Mouse (Mus musculus): ENCODE results near the gene Fam129b. TPM values are rescaled to one million over a fixed set of nuclear protein-coding genes. Genes with fewer than 3 reads are reported as not detected.
A peak's percentile ranks its signal among the peaks of the same experiment; 100 is the strongest.

The Fam129b gene
- total RNA-seq, 2 experiments from 2014 or later: 8.1 to 12.4 TPM

DNA sequence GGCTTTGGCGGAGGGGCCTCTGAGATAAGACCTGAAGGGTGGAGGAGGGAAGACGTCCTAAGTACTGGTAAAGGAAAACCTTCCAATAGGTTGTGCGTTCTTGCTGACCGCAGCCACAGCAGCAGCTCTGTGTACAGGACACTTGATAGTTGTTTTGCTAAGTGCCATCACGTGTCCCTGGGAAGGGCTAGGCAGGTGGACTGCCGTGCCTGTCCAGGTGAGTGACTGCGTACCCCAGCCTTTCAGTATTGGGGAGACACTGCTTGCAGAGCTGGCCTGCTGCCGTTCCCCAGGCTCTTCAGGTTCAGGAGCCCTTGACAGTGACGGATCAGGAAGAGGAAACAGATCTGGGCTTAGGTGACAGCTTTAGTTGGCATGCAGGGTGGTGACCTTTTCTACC is 15.4 kb downstream of the Fam129b start:
- no peak for DNase-seq

DNA sequence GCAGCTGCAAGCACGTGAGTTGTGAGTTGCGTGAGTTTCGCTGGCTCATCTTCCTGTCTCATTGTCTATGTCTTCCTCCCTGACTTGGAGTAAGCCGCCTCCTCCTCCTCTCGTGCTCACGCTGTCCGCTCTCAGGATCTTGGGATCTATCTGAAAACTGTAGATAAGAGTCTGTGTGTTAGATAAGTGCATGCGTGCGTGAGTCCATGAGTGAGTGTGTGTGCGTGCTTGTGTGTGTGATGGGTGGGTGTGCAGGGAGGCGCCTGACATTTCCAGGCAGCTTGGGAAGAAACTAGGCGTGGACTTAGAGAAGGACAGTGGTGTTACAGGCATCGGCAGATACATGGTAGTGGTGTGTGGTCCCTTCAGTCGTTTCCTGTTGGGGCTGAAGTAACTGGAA is 16.6 kb downstream of the Fam129b start:
- no peak for DNase-seq

DNA sequence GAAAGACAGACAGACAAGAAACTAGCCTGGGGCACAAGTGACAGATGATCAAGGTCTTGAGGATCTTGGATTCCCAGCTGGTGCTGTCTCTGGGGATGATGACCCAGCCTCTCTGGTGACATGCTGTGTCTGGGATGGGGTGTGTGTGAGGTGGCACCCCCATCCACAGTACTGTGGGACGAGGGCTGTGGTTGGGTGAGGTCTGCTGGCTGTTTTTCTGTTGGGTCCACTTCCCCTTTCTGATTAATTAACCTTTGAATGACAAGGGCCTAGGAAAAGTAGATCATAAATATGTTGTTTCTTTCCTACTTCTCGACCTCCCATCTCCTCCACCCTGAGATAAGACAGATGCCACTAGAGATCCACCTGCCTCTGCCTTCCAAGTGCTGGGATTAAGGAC is 18.2 kb downstream of the Fam129b start:
- no peak for DNase-seq

DNA sequence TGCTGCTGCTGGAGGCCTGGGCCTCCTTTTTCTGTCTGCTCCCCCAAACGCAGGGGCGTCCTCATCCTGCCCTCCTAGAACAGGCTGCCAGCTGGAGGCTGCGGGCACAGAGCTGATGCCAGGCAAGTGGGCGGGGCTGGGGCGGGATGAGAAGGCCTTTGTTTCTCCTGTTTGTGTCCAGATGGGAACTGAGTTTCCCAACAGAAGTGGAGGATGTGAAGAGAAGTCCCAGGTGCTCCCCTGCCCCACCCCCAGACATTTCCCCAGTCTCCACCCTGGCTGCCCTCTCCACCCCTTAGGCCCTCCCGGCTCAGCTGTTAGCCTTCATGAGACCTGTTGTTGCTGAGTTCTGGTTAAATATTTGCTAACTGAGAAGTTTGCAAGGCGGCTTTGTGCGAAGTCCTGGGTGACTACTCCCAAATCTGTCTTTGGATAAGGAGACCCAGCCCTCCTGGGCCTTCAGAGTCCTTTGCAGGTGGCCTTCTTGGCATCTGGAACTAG is 19.7 kb downstream of the Fam129b start:
- no peak for DNase-seq

DNA sequence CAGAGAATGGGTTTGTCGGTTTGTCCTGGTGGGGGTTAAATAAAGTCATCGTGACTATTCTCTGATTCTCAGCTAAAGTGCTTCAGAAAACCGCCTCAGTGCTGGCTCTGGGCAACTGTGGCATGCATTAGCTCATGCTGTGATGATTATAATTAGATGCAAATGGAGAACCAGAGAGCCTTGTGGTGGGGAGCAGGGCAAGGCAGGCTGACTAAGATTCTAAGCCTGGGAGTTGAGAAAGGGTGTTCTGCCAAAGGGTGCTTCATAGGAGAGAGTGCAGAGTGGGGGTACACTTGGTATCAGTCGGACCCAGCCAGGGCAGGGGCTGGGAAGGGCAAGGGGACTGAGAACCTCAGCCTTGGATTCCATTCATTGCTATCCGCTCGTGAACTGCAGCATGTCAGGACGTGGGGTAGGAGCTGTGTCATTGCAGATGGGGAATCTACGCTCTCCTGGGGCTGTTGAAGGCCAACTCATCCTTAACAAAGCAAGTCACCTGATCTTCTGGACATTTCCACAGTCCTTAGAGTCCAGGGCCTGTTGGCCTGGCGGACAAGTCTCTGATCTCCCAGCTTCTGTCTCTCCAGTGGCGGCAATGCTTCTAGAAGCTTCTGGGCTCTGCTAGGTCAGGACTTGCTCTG is 20.7 kb downstream of the Fam129b start:
- DNase-seq: no peak

DNA sequence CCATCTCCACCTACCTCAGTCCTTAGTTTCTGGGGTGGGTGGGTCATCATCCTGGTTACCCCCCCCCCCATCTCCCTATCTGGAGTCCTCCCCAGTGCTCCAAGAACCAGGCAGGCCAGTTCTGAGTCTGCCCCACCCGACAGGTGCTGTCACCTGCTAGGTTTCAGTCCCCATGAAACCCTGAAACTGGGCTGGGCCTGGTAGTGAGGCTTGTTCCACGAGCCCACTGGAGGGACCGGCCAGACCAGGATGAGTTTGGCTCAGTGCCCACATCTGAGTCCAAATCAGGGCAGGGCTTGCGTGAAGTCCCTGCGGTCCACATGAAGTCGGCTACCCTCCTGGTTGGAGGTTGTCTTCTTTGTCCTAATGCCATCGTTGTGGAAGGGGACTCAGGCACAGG is 23.1 kb downstream of the Fam129b start:
- no peak for DNase-seq

DNA sequence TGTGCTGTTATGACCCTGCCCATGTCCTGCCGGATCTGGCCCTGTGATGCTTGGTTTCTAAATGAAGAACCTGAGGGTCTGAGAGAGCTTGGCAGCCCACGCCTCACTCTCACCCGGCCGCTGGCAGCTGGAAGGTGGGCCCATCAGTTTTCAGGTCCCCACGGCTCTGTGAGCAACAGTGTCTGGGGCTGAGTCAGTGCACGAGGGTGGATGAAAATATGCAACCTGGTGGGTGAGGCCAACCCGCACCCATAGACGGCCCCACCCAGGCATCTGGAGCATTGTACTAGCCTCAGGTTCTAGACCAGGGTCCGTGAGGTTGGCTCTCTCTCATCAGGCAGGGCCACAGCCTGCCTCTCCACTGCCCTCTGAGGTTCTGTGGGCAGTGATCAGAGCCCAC is 26.2 kb downstream of the Fam129b start:
- no peak for DNase-seq

DNA sequence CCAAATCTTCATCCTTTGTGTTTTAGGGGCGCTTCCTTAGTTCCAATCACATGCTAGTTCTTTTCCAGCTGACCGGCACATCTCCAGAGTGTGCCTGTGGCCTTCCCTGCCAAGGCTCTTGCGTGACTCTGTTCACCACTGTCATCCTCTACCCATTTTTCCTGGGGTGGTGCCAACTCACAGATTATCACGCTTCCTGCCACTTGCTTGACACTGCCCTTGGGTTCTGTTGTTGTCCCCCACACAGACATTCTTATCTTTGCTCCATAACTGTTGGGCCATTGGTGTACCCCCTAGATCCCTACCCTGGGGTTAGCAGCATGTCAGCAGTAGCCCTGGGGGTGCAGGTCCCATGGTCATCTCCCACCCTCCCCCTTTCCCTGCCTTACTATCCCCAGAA is 27.6 kb downstream of the Fam129b start:
- no peak for DNase-seq

DNA sequence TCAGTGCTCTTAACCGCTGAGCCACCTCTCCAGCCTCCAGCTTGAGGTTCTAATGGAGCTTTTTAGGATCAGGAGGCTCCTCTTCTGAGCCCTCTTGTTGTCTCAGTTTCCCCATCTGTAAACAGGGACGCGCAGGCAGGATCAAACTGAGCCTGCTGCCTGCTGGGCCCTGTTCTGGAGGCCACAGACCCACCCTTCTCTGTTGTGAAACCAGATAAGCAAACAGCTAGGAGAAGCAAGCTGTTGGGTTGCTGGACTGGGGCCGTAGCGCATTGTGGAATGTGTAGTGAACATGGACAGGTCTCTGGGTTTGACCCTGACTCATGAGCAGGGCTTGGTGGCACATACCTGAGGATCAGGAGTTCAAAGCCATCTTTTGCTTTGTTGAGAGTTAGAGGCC is 28.7 kb downstream of the Fam129b start:
- DNase-seq: no peak

DNA sequence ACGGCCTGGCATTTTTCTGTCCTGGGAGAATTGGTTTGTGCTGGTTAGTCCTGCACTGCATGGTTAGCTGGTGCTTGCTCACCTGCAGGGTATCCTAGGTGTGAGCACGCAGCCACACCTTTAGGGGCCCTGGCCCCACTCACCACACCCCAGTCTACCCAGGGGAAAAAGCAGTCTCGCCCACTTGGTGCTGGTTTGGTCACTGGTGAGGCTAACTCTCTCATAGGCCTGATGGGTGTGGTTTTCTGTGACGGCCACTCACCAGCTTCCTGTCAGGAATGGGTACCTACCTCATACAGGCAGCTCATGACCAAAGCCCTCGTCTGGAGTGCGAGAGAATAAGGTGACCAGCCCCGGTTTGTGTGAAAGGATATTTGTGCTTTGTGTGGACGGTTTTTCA is 29.4 kb downstream of the Fam129b start:
- DNase-seq: no peak

DNA sequence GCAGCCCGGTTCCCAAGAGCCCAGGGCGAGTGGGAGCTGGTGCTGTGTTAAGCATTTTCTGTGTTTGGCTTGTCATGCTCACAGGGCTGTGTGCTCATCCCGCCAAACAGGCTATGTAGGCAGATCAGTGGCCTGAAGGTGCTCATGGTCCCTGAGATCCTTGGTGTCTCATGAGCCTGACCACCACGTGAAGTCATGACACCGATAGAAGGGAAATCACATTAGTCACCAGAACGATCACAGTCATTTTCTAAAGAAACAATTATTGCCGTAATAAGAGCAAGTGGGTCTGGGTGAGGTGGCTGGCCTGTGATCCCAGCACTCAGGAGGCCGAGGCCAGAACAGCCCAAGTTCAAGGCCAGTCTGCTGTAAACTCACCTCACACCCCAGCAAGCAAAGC is 31.5 kb downstream of the Fam129b start:
- no peak for DNase-seq

DNA sequence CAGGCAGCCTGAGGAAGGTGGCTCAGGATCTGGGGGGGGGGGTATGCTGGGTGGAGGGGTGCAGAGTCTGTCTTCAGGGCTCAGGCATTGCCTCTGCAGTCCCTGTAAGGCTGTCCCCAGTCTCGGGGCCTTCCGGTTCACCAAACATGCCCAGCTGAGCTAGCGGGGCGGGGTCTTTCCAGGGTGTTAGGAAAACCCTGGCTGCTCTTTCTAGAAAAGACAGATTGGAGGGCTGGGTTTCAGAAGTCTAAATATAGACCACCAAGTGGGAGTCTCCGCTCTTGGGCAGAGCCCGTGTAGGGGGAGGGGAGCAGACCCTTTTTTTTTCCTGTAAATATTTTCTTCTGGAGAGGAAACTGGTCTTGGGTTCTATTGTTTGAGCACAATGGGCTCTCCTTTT is 32.4 kb downstream of the Fam129b start:
- DNase-seq: no peak

DNA sequence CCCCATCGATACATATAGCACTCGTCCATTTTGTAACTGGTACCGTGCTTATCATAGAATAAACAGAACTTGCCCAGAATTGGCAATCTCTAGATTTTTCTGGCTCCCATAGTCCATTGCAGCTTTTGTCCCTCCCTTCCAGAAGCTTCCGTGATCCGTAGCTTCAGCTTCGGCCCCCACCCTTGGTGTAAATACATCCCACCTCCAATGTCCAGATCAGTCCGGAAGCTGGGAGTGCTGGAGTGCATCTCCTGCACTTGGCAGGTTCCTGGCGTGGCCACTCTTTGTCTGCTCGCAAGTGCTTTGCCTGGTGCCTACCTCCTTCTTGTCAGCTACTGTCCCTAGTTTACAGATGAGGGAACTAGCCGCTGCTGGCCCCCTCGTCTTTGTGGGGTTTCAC is 32.9 kb downstream of the Fam129b start:
- no peak for DNase-seq

DNA sequence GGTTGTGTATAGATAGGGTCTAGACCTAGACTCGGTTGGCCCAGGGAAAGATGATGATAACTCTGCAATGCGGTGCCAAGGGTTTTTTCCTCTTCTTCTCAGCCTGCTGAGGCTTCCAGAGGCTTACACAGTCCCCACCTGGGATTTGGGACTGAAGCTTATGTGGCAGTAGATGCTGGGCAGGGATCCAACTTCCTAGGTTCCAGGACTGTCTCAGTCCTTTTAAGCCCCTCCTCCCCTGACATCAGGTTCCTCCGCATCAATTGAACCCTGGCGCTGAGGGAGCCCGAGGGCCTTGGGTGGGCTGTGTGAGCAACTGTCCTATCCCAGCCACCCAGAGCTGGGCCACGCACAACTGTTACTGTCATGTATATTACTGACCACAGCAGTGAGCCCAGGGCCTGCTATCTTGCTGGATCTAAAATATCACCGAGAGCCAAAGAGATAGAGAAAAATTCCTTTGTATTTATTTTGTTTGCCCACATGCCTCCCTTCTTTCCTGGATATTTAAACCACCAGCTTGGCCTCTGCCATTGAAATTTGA is 35.8 kb downstream of the Fam129b start:
- no peak for DNase-seq

DNA sequence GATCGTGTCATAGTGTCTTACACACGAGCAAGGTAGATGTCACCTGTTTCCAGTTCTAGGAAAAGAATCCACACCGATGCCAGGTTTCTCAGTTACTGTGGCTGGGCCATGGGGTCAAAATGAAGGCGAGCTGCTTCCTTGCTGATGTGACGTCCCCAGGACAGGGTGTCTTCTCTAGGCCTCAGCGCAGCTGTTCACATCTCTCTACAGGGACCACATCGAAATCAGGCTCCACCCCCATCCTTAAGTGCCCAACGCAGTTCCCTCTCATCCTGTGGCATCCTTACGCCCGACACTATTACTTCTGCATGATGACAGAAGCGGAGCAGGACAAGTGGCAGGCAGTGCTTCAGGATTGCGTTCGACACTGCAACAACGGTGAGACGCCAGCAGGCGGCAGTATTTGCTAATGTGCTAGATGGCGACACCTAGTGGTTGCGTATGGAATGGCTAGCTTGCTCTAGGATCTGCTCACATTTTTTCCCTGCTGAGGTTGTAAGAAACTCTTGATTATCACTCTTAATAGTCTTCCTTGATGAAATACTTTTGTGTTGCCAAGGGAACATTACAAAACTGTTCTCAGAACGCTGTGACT is 36.4 kb downstream of the Fam129b start:
- peak; percentile 59 for DNase-seq

DNA sequence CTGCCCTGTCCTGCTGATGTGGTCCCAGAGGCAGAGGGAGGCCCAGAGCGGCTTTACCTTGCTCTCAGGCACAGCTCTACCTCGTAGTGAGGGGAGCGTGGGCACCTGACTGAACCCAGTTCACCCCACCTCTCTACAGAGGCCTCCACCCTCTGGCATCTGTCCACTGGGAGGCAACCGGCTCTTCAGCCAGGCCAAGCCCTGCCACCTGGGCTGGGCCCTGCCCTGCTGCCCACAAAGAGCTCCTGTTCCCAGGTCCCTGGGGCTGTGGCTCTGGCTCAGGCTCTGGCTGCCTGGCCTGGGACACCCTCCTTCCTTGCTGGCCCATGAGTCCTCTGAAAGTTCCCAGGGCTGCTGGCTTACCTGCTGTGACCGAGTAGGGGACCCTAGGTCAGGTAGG is 38.4 kb downstream of the Fam129b start:
- DNase-seq: no peak

DNA sequence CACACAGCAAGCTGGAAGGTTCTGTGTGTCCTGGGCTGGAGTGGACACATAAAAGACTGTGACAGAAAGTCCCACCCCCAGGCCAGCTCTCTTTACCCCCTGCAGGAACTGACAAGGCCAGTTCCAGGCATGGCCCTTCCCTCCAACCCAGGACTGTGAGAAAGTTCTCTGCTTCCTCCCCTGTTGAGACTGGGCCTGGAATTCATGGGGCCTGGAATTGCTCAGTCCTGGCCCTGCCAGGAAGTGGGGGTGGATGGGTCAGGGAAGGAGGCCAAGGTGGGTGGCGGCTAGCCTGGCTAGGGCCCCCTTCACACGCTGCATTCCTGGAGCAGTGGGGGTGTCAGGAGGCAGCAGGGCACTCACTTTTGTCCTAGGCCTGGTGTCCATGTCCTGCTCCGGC is 39.0 kb downstream of the Fam129b start:
- DNase-seq: peak; percentile 65

DNA sequence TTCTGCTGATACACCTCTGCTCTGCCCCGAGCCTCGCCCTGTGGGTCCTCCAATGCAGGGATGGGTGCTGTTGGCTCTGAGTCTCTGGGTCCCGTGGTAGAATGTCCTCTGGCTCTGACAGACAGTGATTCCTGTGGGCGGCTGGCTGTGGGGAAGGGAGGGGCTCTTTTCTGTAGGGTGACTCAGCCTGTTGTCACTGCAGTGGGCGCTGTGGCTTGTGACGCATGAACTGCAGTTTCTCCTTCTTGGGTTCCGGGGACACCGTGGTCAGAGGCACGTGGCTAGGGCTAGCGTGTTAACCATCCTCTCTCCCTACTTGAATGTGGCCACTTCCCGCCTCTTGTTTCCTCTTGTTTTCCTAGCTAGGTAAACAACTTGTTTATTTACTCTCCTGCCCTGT is 41.6 kb downstream of the Fam129b start:
- no peak for DNase-seq

DNA sequence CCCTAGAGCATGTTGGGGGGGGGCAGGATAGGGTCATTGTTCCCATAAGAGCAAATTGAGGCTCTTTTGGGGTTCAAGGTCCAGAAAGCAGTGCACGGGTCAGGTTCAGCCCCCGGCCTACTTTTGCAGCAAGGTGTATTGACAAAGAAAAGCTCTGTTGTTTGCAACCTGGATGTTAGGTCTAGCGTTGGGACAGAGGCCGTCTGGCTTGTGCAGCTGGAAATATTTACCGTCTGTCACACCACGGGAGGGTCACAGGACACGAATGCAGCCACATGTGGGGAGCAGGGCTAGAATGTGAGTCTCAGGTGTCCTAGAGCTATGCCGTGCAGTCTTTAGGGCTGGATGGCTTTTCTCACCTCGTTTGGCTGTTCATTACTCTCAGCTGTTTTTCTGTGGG is 42.5 kb downstream of the Fam129b start:
- no peak for DNase-seq

DNA sequence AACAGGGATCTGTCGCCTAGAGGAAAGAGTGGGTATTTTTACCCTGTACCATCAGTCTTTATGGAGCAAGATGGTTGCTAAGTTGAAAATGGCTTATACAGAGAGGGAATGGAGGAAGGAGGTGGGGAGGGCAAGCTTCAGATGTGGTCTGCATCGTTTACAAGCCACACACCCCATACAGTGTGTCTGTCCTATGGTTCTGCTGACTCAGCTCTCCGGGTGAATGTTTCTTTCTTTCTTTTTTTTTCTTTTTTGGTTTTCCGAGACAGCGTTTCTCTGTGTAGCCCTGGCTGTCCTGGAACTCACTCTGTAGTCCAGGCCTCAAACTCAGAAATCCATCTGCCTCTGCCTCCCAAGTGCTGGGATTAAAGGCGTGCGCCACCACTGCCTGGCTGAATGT is 45.3 kb downstream of the Fam129b start:
- DNase-seq: no peak

DNA sequence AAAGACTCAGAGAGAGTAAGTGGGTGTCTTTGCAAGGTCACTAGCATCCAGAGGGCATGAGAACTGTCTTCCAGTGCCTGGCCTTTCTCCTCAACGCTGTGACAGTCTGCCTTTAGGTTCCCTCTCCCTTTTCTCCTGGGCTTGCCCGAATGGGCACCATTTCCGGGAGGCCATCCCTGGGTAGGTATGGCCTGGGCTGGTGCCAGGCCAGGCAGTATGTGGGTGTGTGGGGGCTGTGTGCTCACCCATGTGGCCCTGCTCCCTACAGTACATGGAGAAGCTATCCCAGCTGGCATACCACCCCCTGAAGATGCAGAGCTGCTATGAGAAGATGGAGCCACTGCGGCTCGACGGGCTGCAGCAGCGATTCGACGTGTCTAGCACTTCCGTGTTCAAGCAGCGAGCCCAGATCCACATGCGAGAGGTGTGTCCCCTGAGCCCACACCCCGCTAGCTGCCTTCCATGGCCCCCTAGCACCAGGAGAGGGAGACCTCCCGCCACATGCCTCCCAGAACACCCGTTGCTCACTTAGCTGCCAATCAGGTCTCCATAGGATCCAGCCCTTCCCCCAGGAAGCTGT is 46.0 kb downstream of the Fam129b start:
- DNase-seq: no peak

DNA sequence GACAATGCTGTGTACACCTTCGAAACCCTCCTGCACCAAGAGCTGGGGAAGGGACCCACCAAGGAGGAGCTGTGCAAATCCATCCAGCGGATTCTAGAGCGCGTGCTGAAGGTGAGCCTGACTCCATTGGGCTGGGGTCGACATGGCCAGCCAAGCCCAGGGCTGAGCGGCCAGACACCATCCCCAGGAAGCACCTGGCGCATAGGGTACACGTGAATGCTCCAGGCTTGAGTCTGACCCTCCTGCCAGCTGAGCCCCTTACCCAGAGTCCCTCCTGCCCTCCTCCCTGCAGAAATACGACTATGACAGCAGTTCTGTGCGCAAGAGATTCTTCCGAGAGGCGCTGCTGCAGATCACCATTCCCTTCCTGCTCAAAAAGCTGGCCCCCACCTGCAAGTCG is 46.6 kb downstream of the Fam129b start:
- no peak for DNase-seq

DNA sequence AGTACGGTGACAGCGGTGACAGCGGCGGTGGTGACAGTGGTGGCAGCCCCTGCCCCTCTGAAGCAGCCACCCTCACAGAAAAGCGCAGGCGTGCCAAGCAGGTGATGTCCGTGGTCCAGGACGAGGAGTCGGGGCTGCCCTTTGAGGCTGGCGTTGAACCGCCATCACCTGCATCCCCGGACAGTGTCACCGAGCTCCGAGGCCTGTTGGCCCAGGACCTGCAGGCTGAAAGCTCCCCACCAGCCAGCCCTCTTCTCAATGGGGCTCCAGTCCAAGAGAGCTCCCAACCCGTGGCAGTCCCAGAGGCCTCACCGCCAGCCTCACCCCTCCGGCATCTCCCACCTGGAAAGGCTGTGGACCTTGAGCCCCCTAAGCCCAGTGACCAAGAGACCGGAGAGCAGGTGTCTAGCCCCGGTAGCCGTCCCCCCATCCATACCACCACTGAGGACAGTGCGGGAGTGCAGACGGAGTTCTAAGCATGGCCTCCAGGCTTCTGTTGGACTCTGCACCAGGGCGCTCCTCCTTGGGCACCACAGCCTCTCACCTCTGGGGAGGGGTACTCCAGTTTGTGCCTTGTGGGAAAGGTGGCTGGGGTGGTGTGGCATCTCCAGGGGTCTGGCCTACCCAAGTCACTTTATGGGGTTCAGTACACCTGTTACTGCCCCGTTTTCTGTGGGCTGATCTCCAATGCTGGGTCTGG is 47.8 kb downstream of the Fam129b start:
- DNase-seq: no peak
